ENCODE assay signal across 8 mouse cellular contexts in the genomic region with DNA sequence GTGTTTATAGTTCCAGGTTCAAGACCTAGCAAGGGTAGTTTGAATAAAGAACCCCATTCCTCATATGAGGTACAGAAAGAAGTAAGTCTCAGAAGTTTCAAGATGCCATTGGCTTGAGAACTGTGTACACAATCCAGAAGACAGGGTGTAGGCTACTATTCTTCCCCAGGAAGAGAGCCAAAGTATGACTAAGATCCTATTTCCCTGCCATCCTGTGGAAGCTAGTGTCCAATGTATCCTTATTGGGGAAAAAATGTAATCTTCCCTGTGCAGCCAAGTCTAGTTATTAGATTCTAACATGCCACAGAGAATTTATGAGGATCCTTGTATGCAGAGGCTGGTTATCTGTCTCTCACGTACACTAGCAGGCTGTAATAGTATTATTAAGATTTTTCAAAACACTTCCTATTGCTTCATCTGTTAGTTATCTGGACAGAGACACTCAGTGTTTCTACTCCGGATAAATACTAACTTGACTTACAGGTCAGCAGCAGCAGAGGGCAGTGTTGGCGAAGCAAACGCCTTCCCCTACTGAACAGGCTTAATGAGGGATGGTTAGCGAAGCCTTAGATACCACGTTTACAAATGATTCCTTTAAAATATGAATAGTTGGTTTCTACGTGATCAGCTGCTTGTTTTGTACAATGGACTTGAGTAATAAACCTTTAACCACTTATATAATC.
DNase-seq lines count a peak whose midpoint lies in the region; ATAC-seq and TF ChIP-seq lines count a peak whose summit lies in the region.

No protein-coding gene starts in this region.

- no peak for TF ChIP-seq EP300 in CH12.LX (IDR thresholded peaks at IDR 0.05; ENCODE audit: low read length)
- TF ChIP-seq EP300 in lung, postnatal 0 days (IDR thresholded peaks at IDR 0.05), result no peak

- TF ChIP-seq RAD21 in CH12.LX (IDR thresholded peaks at IDR 0.05; ENCODE audit: low read depth, low read length), result peak; percentile 75

- ATAC-seq in hematopoietic stem cell, adult 5-6 weeks (replicated peaks in 1 of 2; ENCODE audit: insufficient read depth in 1 of 2, low FRiP score in 2 of 2, low TSS enrichment in 1 of 2, low read depth in 1 of 2, poor library complexity in 2 of 2, severe bottlenecking in 2 of 2), result peak; percentile 94 to 98
- peak; percentile 82 for ATAC-seq in lung, postnatal 0 days

- in situ Hi-C loops in CH12.LX (cut with MboI; ENCODE audit: low pct_ligation_motif_present, low pct_unique_long_range_greater_than_20kb, low sequenced_read_pairs), result loop anchor here (5.0 kb wide), 1 partner anchor 127 kb away; no protein-coding TSS in a partner anchor

- H3K9ac ChIP-seq in CH12.LX (ENCODE audit: insufficient read depth, low read depth), result no peak overlapping the region
- no peak overlapping the region for H3K9ac ChIP-seq in lung, postnatal 0 days (replicated peaks; ENCODE audit: low read depth)

- no peaks in the 10 kb centered on the region for H3K36me3 ChIP-seq in CH12.LX (replicated peaks in 1 of 2; ENCODE audit: control insufficient read depth in 1 of 2, insufficient read depth in 1 of 2, low read length in 1 of 2)
- H3K36me3 ChIP-seq in forebrain, embryonic 10.5 days (replicated peaks), result no peaks in the 10 kb centered on the region
- no peaks in the 10 kb centered on the region for H3K36me3 ChIP-seq in lung, postnatal 0 days (ENCODE audit: insufficient read depth, low read length)

- H3K9me3 ChIP-seq in CH12.LX (replicated peaks; ENCODE audit: low read length), result no peaks in the 10 kb centered on the region
- H3K9me3 ChIP-seq in forebrain, embryonic 10.5 days, result no peaks in the 10 kb centered on the region
- H3K9me3 ChIP-seq in lung, postnatal 0 days (ENCODE audit: low read length), result no peaks in the 10 kb centered on the region

- H3K4me2 ChIP-seq in CH12.LX (ENCODE audit: insufficient read depth, low read depth, poor library complexity, severe bottlenecking), result no peak overlapping the region; the same call in 1 of the 2 replicates
- H3K4me2 ChIP-seq in lung, postnatal 0 days (replicated peaks; ENCODE audit: low read depth, low read length), result no peak overlapping the region

- no peaks in the 10 kb centered on the region for H3K4me1 ChIP-seq in CH12.LX (ENCODE audit: control insufficient read depth in 1 of 2, insufficient read depth in 2 of 2)
- H3K4me1 ChIP-seq in forebrain, embryonic 10.5 days, result no peaks in the 10 kb centered on the region
- H3K4me1 ChIP-seq in lung, postnatal 0 days (ENCODE audit: insufficient read depth, low read depth, low read length), result no peaks in the 10 kb centered on the region

- TF ChIP-seq POLR2A in CH12.LX (IDR thresholded peaks at IDR 0.05; ENCODE audit: low read depth, low read length), result no peak

- peak; percentile 41 to 72; a peak in 3 of 4 replicates for TF ChIP-seq CTCF in CH12.LX (conservative IDR thresholded peaks at IDR 0.05 in 1 of 2, IDR thresholded peaks at IDR 0.05 in 1 of 2; ENCODE audit: low read depth in 2 of 2, low read length in 2 of 2)
- TF ChIP-seq CTCF in lung, postnatal 0 days (IDR thresholded peaks at IDR 0.05), result peak; percentile 83

- DNase-seq in CH12.LX (ENCODE audit: extremely low read depth), result peak; percentile 47
- peak; percentile 76 for DNase-seq in brain, adult 2 months (ENCODE audit: low read depth, low spot score)
- DNase-seq in forebrain, embryonic 10.5 days (ENCODE audit: extremely low spot score, low spot score), result peak; percentile 24
- DNase-seq in layer of hippocampus, adult 18-20 months (ENCODE audit: low spot score in 2 of 2), result peak; percentile 15 to 76
- peak; percentile 85 for DNase-seq in lung, postnatal 0 days (ENCODE audit: low spot score)
- DNase-seq in retina, adult 2 months (ENCODE audit: low read depth, low spot score), result peak; percentile 23
- peak; percentile 16 for DNase-seq in urinary bladder, postnatal 10 days (ENCODE audit: low spot score)

- no peak overlapping the region for H3K27ac ChIP-seq in CH12.LX (ENCODE audit: insufficient read depth, low read depth)
- no peak overlapping the region for H3K27ac ChIP-seq in forebrain, embryonic 10.5 days
- no peak overlapping the region for H3K27ac ChIP-seq in lung, postnatal 0 days (ENCODE audit: low read length)

- 18% methylated on average over 7 of the region's 7 CpGs for WGBS in forebrain, embryonic 10.5 days
- WGBS in lung, postnatal 0 days, result 6% methylated on average over 7 of the region's 7 CpGs

- no peaks in the 10 kb centered on the region for H3K79me2 ChIP-seq in CH12.LX (replicated peaks; ENCODE audit: control insufficient read depth, extremely low read depth, insufficient read depth, poor library complexity, severe bottlenecking)

- no peaks in the 10 kb centered on the region for H3K27me3 ChIP-seq in CH12.LX (replicated peaks)
- H3K27me3 ChIP-seq in forebrain, embryonic 10.5 days (ENCODE audit: poor library complexity, severe bottlenecking), result no peaks in the 10 kb centered on the region
- H3K27me3 ChIP-seq in lung, postnatal 0 days (replicated peaks; ENCODE audit: insufficient read depth, low read length), result no peaks in the 10 kb centered on the region

- dilution Hi-C loops in CH12.LX (cut with MboI; ENCODE audit: extremely low pct_ligation_motif_present, extremely low pct_unique_long_range_greater_than_20kb, low sequenced_read_pairs), result no loop called here

- no peak overlapping the region for H3K4me3 ChIP-seq in CH12.LX (replicated peaks in 1 of 3; ENCODE audit: low read depth in 2 of 3, low read length in 2 of 3, poor library complexity in 1 of 3)
- H3K4me3 ChIP-seq in forebrain, embryonic 10.5 days, result no peak overlapping the region
- H3K4me3 ChIP-seq in lung, postnatal 0 days (ENCODE audit: low read depth, low read length), result no peak overlapping the region

TF ChIP-seq in CH12.LX, 34 proteins besides CTCF, POLR2A, EP300 and RAD21:
- TF ChIP-seq UBTF (IDR thresholded peaks at IDR 0.05; ENCODE audit: low read depth, low read length), result no peak
- no peak for TF ChIP-seq NRF1 (IDR thresholded peaks at IDR 0.05; ENCODE audit: low read depth, low read length)
- peak; percentile 64 for TF ChIP-seq SMC3 (IDR thresholded peaks at IDR 0.05; ENCODE audit: low read depth, low read length)

Comparison
In these comparisons a context has a peak if more than half of its experiments do, and no peak if none do; other contexts are left out.
1. DNase-seq: peak in every context shown above with its lines; median percentile 85 in lung, postnatal 0 days; 76 in brain, adult 2 months; 47 in CH12.LX; 46 in layer of hippocampus, adult 18-20 months; 24 in forebrain, embryonic 10.5 days; 23 in retina, adult 2 months; 16 in urinary bladder, postnatal 10 days.